Mouse (Mus musculus) MEL (cell line): ENCODE results near the gene Kctd10. TPM values are rescaled to one million over a fixed set of nuclear protein-coding genes. Genes with fewer than 3 reads are reported as not detected.

ENCODE experiments used
- DNase-seq: peaks from one replicate; pipeline ENCODE4 v3.0.0; 2011; ENCODE audit warnings: low read depth, low spot score
- H3K27ac ChIP-seq: 2 replicates; pipeline ENCODE4 v1.5.1; 2012; ENCODE audit warnings: low read depth, mild to moderate bottlenecking, control low read depth, low read length, moderate library complexity; ENCODE audit not compliant: control insufficient read depth
- H3K27me3 ChIP-seq, 2 experiments: fragments of 150-350 bp in 1 of 2; sonication (generic) in 1 of 2; 2 replicates each; pipeline ENCODE4 v1.6.1; 2012; ENCODE audit warnings: low read length in 2 of 2, mild to moderate bottlenecking in 2 of 2, improper control_type of control experiment in 1 of 2, moderate library complexity in 1 of 2; ENCODE audit not compliant: insufficient read depth in 2 of 2, control insufficient read depth in 1 of 2
- H3K36me3 ChIP-seq, 2 experiments: 2 replicates each; pipeline ENCODE4 v1.6.1; 2012 to 2014; ENCODE audit warnings: low read length in 2 of 2, improper control_type of control experiment in 1 of 2, inconsistent platforms in 1 of 2, mild to moderate bottlenecking in 1 of 2; ENCODE audit not compliant: insufficient read depth in 2 of 2, control insufficient read depth in 1 of 2
- H3K4me1 ChIP-seq, 2 experiments: fragments of 150-350 bp in 1 of 2; sonication (generic) in 1 of 2; 2 replicates each; pipeline ENCODE4 v1.6.1; 2012; ENCODE audit warnings: low read length in 2 of 2, improper control_type of control experiment in 1 of 2, mild to moderate bottlenecking in 1 of 2; ENCODE audit not compliant: insufficient read depth in 2 of 2, control insufficient read depth in 1 of 2
- H3K4me3 ChIP-seq, 2 experiments: fragments of 150-350 bp in 1 of 2; sonication (generic) in 1 of 2; 2 replicates each; pipeline ENCODE4 v1.5.1; 2012; ENCODE audit warnings: low read depth in 2 of 2, low read length in 2 of 2, mild to moderate bottlenecking in 2 of 2, moderate library complexity in 2 of 2, control low read depth in 1 of 2, improper control_type of control experiment in 1 of 2; ENCODE audit not compliant: control insufficient read depth in 1 of 2, insufficient read depth in 1 of 2
- H3K79me2 ChIP-seq: 2 replicates; pipeline ENCODE4 v1.6.1; 2012; ENCODE audit warnings: mild to moderate bottlenecking, low read length, moderate library complexity; ENCODE audit not compliant: control insufficient read depth, poor library complexity, insufficient read depth
- H3K9ac ChIP-seq: 2 replicates; pipeline ENCODE4 v1.6.1; 2012; ENCODE audit warnings: low read depth, mild to moderate bottlenecking, control low read depth, low read length, moderate library complexity; ENCODE audit not compliant: control insufficient read depth, poor library complexity, severe bottlenecking
- H3K9me3 ChIP-seq: fragments of 150-350 bp; sonication (generic); replicated peaks from 2 replicates; pipeline ENCODE4 v1.6.1; 2012; ENCODE audit warnings: mild to moderate bottlenecking, low read length, improper control_type of control experiment, moderate library complexity; ENCODE audit not compliant: insufficient read depth
- CHD1 ChIP-seq: IDR thresholded peaks from 2 replicates; pipeline ENCODE4 v1.6.1; 2012; ENCODE audit warnings: low read depth, mild to moderate bottlenecking, inconsistent platforms, low read length, improper control_type of control experiment
- CHD2 ChIP-seq: IDR thresholded peaks from 2 replicates; pipeline ENCODE4 v1.6.1; 2011; ENCODE audit warnings: low read length, improper control_type of control experiment
- CTCF ChIP-seq, 3 experiments: IDR thresholded peaks in 2 of 3; conservative IDR thresholded peaks in 1 of 3; 2 replicates each; pipeline ENCODE4 v1.5.1; 2011 to 2012; ENCODE audit warnings: low read length in 3 of 3, low read depth in 2 of 3, mild to moderate bottlenecking in 2 of 3, improper control_type of control experiment in 1 of 3, inconsistent platforms in 1 of 3, mixed read lengths in 1 of 3, moderate library complexity in 1 of 3; ENCODE audit not compliant: control insufficient read depth in 1 of 3, insufficient read depth in 1 of 3, poor library complexity in 1 of 3, severe bottlenecking in 1 of 3
- E2F4 ChIP-seq: IDR thresholded peaks from 2 replicates; pipeline ENCODE4 v1.6.1; 2011; ENCODE audit warnings: low read depth, low read length, improper control_type of control experiment, borderline replicate concordance
- ELF1 ChIP-seq: IDR thresholded peaks from 2 replicates; pipeline ENCODE4 v1.6.1; 2014; ENCODE audit warnings: low read depth, mild to moderate bottlenecking, inconsistent platforms, low read length, improper control_type of control experiment, moderate library complexity
- EP300 ChIP-seq, 2 experiments: IDR thresholded peaks; 2 replicates each; pipeline ENCODE4 v1.6.1; 2011; ENCODE audit warnings: improper control_type of control experiment in 2 of 2, low read length in 2 of 2, low read depth in 1 of 2, mild to moderate bottlenecking in 1 of 2
- ETS1 ChIP-seq: IDR thresholded peaks from 2 replicates; pipeline ENCODE4 v1.6.1; 2012; ENCODE audit warnings: low read depth, mild to moderate bottlenecking, inconsistent platforms, low read length, improper control_type of control experiment, moderate library complexity
- GABPA ChIP-seq: IDR thresholded peaks from 2 replicates; pipeline ENCODE4 v1.6.1; 2012; ENCODE audit warnings: low read depth, mild to moderate bottlenecking, inconsistent platforms, low read length, improper control_type of control experiment, moderate library complexity
- GATA1 ChIP-seq: IDR thresholded peaks from 2 replicates; pipeline ENCODE4 v1.6.1; 2011; ENCODE audit warnings: low read depth, low read length, improper control_type of control experiment
- JUND ChIP-seq: IDR thresholded peaks from 2 replicates; pipeline ENCODE4 v1.6.1; 2011; ENCODE audit warnings: low read depth, mild to moderate bottlenecking, improper control_type of control experiment, low read length
- KAT2A ChIP-seq: conservative IDR thresholded peaks from 2 replicates; pipeline ENCODE4 v1.6.1; 2012; ENCODE audit warnings: low read depth, low read length, improper control_type of control experiment, inconsistent platforms
- MAFK ChIP-seq: IDR thresholded peaks from 2 replicates; pipeline ENCODE4 v1.6.1; 2011; ENCODE audit warnings: low read depth, mild to moderate bottlenecking, low read length, improper control_type of control experiment, borderline replicate concordance
- MAX ChIP-seq: IDR thresholded peaks from 2 replicates; pipeline ENCODE4 v1.6.1; 2011; ENCODE audit warnings: low read length, improper control_type of control experiment
- MAZ ChIP-seq: IDR thresholded peaks from 2 replicates; pipeline ENCODE4 v1.6.1; 2012; ENCODE audit warnings: low read depth, mild to moderate bottlenecking, inconsistent platforms, low read length, improper control_type of control experiment
- MEF2A ChIP-seq: IDR thresholded peaks from 2 replicates; pipeline ENCODE4 v1.6.1; 2014; ENCODE audit warnings: low read depth, mild to moderate bottlenecking, inconsistent platforms, low read length, improper control_type of control experiment; ENCODE audit not compliant: poor library complexity, insufficient replicate concordance, severe bottlenecking; ENCODE audit errors: extremely low read depth
- MYB ChIP-seq: IDR thresholded peaks from 2 replicates; pipeline ENCODE4 v1.6.1; 2011; ENCODE audit warnings: mild to moderate bottlenecking, low read depth, low read length, improper control_type of control experiment
- MYC ChIP-seq: IDR thresholded peaks from 2 replicates; pipeline ENCODE4 v1.6.1; 2011; ENCODE audit warnings: low read depth, mild to moderate bottlenecking, low read length, improper control_type of control experiment, moderate library complexity
- NELFE ChIP-seq: IDR thresholded peaks from 2 replicates; pipeline ENCODE4 v1.6.1; 2011; ENCODE audit warnings: low read depth, low read length, improper control_type of control experiment
- NRF1 ChIP-seq: IDR thresholded peaks from 2 replicates; pipeline ENCODE4 v1.6.1; 2014; ENCODE audit warnings: low read depth, mild to moderate bottlenecking, inconsistent platforms, low read length, improper control_type of control experiment, moderate library complexity; ENCODE audit not compliant: poor library complexity, insufficient read depth, severe bottlenecking
- POLR2AphosphoS2 ChIP-seq: IDR thresholded peaks from 2 replicates; pipeline ENCODE4 v1.6.1; 2011; ENCODE audit warnings: low read length, improper control_type of control experiment
- POLR2AphosphoS5 ChIP-seq: IDR thresholded peaks from 2 replicates; pipeline ENCODE4 v1.6.1; 2012; ENCODE audit warnings: low read depth, borderline replicate concordance, mild to moderate bottlenecking, inconsistent platforms, low read length, moderate library complexity, mixed read lengths
- RAD21 ChIP-seq: IDR thresholded peaks from 2 replicates; pipeline ENCODE4 v1.6.1; 2011; ENCODE audit warnings: mild to moderate bottlenecking, low read depth, low read length, improper control_type of control experiment
- RCOR1 ChIP-seq: IDR thresholded peaks from 2 replicates; pipeline ENCODE4 v1.6.1; 2012; ENCODE audit warnings: low read depth, mild to moderate bottlenecking, inconsistent platforms, low read length, improper control_type of control experiment
- SIN3A ChIP-seq: IDR thresholded peaks from 2 replicates; pipeline ENCODE4 v1.6.1; 2012; ENCODE audit warnings: low read length, improper control_type of control experiment, inconsistent platforms
- SMC3 ChIP-seq: IDR thresholded peaks from 2 replicates; pipeline ENCODE4 v1.6.1; 2011; ENCODE audit warnings: low read depth, low read length, improper control_type of control experiment
- TAL1 ChIP-seq: IDR thresholded peaks from 2 replicates; pipeline ENCODE4 v1.6.1; 2012; ENCODE audit warnings: mild to moderate bottlenecking, inconsistent platforms, low read length, moderate library complexity, mixed read lengths
- TBP ChIP-seq: IDR thresholded peaks from 2 replicates; pipeline ENCODE4 v1.8.0; 2011; ENCODE audit warnings: low read depth, low read length, improper control_type of control experiment
- TCF12 ChIP-seq: IDR thresholded peaks from 2 replicates; pipeline ENCODE4 v1.6.1; 2014; ENCODE audit warnings: low read depth, mild to moderate bottlenecking, inconsistent platforms, low read length, improper control_type of control experiment, moderate library complexity
- UBTF ChIP-seq: IDR thresholded peaks from 2 replicates; pipeline ENCODE4 v1.6.1; 2012; ENCODE audit warnings: low read depth, mild to moderate bottlenecking, inconsistent platforms, low read length, improper control_type of control experiment, moderate library complexity, borderline replicate concordance; ENCODE audit not compliant: insufficient read depth
- USF1 ChIP-seq: IDR thresholded peaks from 2 replicates; pipeline ENCODE4 v1.6.1; 2014; ENCODE audit warnings: low read depth, mild to moderate bottlenecking, inconsistent platforms, low read length, improper control_type of control experiment, moderate library complexity
- USF2 ChIP-seq, 2 experiments: IDR thresholded peaks; 2 replicates each; pipeline ENCODE4 v1.6.1; 2011 to 2012; ENCODE audit warnings: improper control_type of control experiment in 2 of 2, low read length in 2 of 2, borderline replicate concordance in 1 of 2, inconsistent platforms in 1 of 2, low read depth in 1 of 2, mild to moderate bottlenecking in 1 of 2; ENCODE audit not compliant: insufficient read depth in 1 of 2
- ZC3H11A ChIP-seq: IDR thresholded peaks from 2 replicates; pipeline ENCODE4 v1.6.1; 2012; ENCODE audit warnings: low read depth, mild to moderate bottlenecking, inconsistent platforms, low read length, improper control_type of control experiment
- ZKSCAN1 ChIP-seq: IDR thresholded peaks from 2 replicates; pipeline ENCODE4 v1.6.1; 2012; ENCODE audit warnings: low read depth, mild to moderate bottlenecking, inconsistent platforms, low read length, improper control_type of control experiment, moderate library complexity
- ZMIZ1 ChIP-seq: IDR thresholded peaks from 2 replicates; pipeline ENCODE4 v1.6.1; 2012; ENCODE audit warnings: low read depth, mild to moderate bottlenecking, inconsistent platforms, low read length, improper control_type of control experiment, moderate library complexity
- ZNF384 ChIP-seq: IDR thresholded peaks from 2 replicates; pipeline ENCODE4 v1.6.1; 2012; ENCODE audit warnings: low read depth, mild to moderate bottlenecking, inconsistent platforms, low read length, improper control_type of control experiment
- polyA plus RNA-seq, 2 experiments: library from polyadenylated mRNA; stranded (reverse) in 1 of 2; unstranded in 1 of 2; fragments of >175 nt in 1 of 2; fragments of >200 nt in 1 of 2; gene quantifications; 2 replicates each; pipeline versions ENCODE4 v1.2.1 to v1.2.4; 2012; ENCODE audit warnings: low replicate concordance in 2 of 2, low read depth in 1 of 2; ENCODE audit not compliant: insufficient read length in 2 of 2, insufficient read depth in 1 of 2, missing spikeins in 1 of 2
- total RNA-seq: library from RNA; depleted of rRNA; stranded (reverse); fragments of 300-350 nt; gene quantifications from 2 replicates; pipeline ENCODE4 v1.2.3, GENCODE M21; 2012

Kctd10 gene
- total and polyA plus RNA-seq, 3 experiments: 42.2 to 47.8 TPM; not detected in 1

GRCm38 (mm10) chr5:114374409-114375213, 5.7 kb downstream of the Kctd10 start:
- Histone ChIP-seq H3K4me3 (no peak overlapping the region), H3K36me3 (peaks cover 3 to 40% of the 10 kb centered on the region in 2 experiments; a peak in 3 of 4 replicates), H3K27me3 (no peaks in the 10 kb centered on the region), H3K9ac (peak overlapping the region; percentile 1; the same call in 1 of the 2 replicates), H3K79me2 (peaks cover 16% of the 10 kb centered on the region), H3K4me1 (peaks cover 23 to 61% of the 10 kb centered on the region in 2 experiments), H3K9me3 (no peaks in the 10 kb centered on the region), H3K27ac (peak overlapping the region; percentile 69)
- DNase-seq: peak; percentile 89
- TF ChIP-seq JUND: no peak
- no peak for TF ChIP-seq NRF1
- no peak for TF ChIP-seq USF2 (IDR thresholded peaks at IDR 0.05; ENCODE audit: borderline replicate concordance in 1 of 2, insufficient read depth in 1 of 2, low read depth in 1 of 2, low read length in 2 of 2)
- no peak; the same call in 1 of the 2 replicates for TF ChIP-seq MAZ
- no peak for TF ChIP-seq NELFE
- TF ChIP-seq GABPA: no peak
- no peak for TF ChIP-seq ZNF384
- TF ChIP-seq SIN3A: peak; percentile 73
- TF ChIP-seq CHD2: no peak
- no peak for TF ChIP-seq KAT2A
- no peak for TF ChIP-seq ZMIZ1
- TF ChIP-seq USF1: no peak
- TF ChIP-seq RAD21: no peak
- TF ChIP-seq ZKSCAN1: no peak
- peak; percentile 89 to 91 for TF ChIP-seq EP300 (IDR thresholded peaks at IDR 0.05; ENCODE audit: low read depth in 1 of 2, low read length in 2 of 2)
- TF ChIP-seq POLR2AphosphoS2: no peak
- no peak for TF ChIP-seq ZC3H11A
- TF ChIP-seq MYC: peak; percentile 58; the same call in 1 of the 2 replicates
- peak; percentile 88 for TF ChIP-seq GATA1
- no peak for TF ChIP-seq MAX
- no peak for TF ChIP-seq UBTF
- no peak for TF ChIP-seq POLR2AphosphoS5
- 0 out of 2 replicates have a peak, but pooled peaks have one; percentile 28 for TF ChIP-seq MYB
- peak; percentile 72; the same call in 1 of the 2 replicates for TF ChIP-seq RCOR1
- TF ChIP-seq TBP: peak; percentile 63; the same call in 1 of the 2 replicates
- TF ChIP-seq E2F4: no peak
- peak in 2 of 3 experiments; percentile 31 to 37; a peak in 3 of 6 replicates for TF ChIP-seq CTCF (IDR thresholded peaks at IDR 0.05 in 2 of 3, conservative IDR thresholded peaks at IDR 0.05 in 1 of 3; ENCODE audit: control insufficient read depth in 1 of 3, insufficient read depth in 1 of 3, low read depth in 2 of 3, low read length in 3 of 3, poor library complexity in 1 of 3, severe bottlenecking in 1 of 3)
- TF ChIP-seq MEF2A: no peak
- TF ChIP-seq ETS1: peak; percentile 67
- TF ChIP-seq SMC3: no peak
- no peak for TF ChIP-seq CHD1
- TF ChIP-seq ELF1: peak; percentile 62
- peak; percentile 87 for TF ChIP-seq TCF12
- TF ChIP-seq MAFK: no peak
- TF ChIP-seq TAL1: peak; percentile 77
